In the genomic region with DNA sequence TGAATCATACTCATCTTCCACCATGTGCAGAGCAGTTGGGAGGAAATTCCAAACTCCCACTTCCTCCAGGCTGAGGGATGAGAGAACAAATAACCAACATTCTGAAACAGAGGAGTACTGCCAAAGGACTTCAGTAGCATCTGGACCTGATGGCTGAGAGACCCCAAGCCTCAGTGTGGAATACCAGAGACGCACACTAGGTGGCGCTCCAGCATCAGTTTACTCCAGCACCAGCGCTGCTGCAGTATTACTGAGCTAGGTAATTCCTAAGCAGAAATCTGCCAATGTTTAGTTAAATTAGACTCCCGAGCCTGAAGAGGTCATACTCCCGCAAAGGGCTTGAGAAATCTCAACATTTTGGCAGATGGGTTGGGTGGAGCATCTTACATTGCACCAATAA, we compare ENCODE assay signal across 7 mouse cellular contexts. TPM values are rescaled to one million over a fixed set of nuclear protein-coding genes. Genes with fewer than 3 reads are reported as not detected.
A peak's percentile ranks its signal among the peaks of the same experiment; 100 is the strongest.
DNase-seq lines count a peak whose midpoint lies in the region; ATAC-seq lines count a peak whose summit lies in the region.

No protein-coding gene starts in this region.

- peak; percentile 75 for ATAC-seq in frontal cortex, adult (ENCODE audit: low TSS enrichment)
- peak; percentile 86 for ATAC-seq in hindbrain, embryonic 16.5 days
- peak; percentile 66 for ATAC-seq in midbrain, embryonic 15.5 days (replicated peaks)

- H3K27me3 ChIP-seq in hindbrain, embryonic 16.5 days (replicated peaks; ENCODE audit: control insufficient read depth, insufficient read depth, low read length): no peaks in the 10 kb centered on the region
- no peaks in the 10 kb centered on the region for H3K27me3 ChIP-seq in midbrain, embryonic 15.5 days (replicated peaks)

- H3K27ac ChIP-seq in hindbrain, embryonic 16.5 days (ENCODE audit: low read depth, low read length): no peak overlapping the region
- no peak overlapping the region for H3K27ac ChIP-seq in midbrain, embryonic 15.5 days

- H3K9me3 ChIP-seq in hindbrain, embryonic 16.5 days (ENCODE audit: control insufficient read depth, low read length): no peaks in the 10 kb centered on the region
- H3K9me3 ChIP-seq in midbrain, embryonic 15.5 days: no peaks in the 10 kb centered on the region

- H3K9ac ChIP-seq in hindbrain, embryonic 16.5 days (ENCODE audit: low read depth, low read length): no peak overlapping the region
- H3K9ac ChIP-seq in midbrain, embryonic 15.5 days: no peak overlapping the region

- H3K36me3 ChIP-seq in hindbrain, embryonic 16.5 days (ENCODE audit: control insufficient read depth, insufficient read depth, low read length): no peaks in the 10 kb centered on the region
- no peaks in the 10 kb centered on the region for H3K36me3 ChIP-seq in midbrain, embryonic 15.5 days (replicated peaks)

- H3K4me3 ChIP-seq in hindbrain, embryonic 16.5 days (ENCODE audit: low read length): no peak overlapping the region
- no peak overlapping the region for H3K4me3 ChIP-seq in midbrain, embryonic 15.5 days

- WGBS in hindbrain, embryonic 16.5 days: 3% methylated on average over 5 of the region's 5 CpGs
- 5% methylated on average over 5 of the region's 5 CpGs for WGBS in midbrain, embryonic 15.5 days

- H3K4me1 ChIP-seq in hindbrain, embryonic 16.5 days (ENCODE audit: control insufficient read depth, insufficient read depth, low read depth, low read length): no peaks in the 10 kb centered on the region; the same call in 1 of the 2 replicates
- peaks cover 5% of the 10 kb centered on the region; the same call in 1 of the 2 replicates for H3K4me1 ChIP-seq in midbrain, embryonic 15.5 days

- peak overlapping the region; percentile 40 for H3K4me2 ChIP-seq in hindbrain, embryonic 16.5 days (ENCODE audit: low read length)
- H3K4me2 ChIP-seq in midbrain, embryonic 15.5 days: no peak overlapping the region

- DNase-seq in ZHBTc4 (ENCODE audit: low read depth, low spot score): peak; percentile 85
- DNase-seq in cerebellum, adult 9-10 months: peak; percentile 89
- peak; percentile 88 to 92 for DNase-seq in left cerebral cortex, postnatal 25 days (ENCODE audit: low spot score in 2 of 2)
- DNase-seq in spleen, adult 18-20 months: peak; percentile 37 to 78

- intact Hi-C loops in left cerebral cortex, postnatal 25 days (cut with DNase I): loop anchor here (1.0 to 5.0 kb wide), 2 partner anchors 122 to 212 kb away; a partner anchor contains a TSS

RNA-seq across cellular contexts. Expression of a gene that starts 9.1 kb away (rescaled TPM):
- polyA plus RNA-seq in hindbrain, embryonic 16.5 days (2015; fragmentation: Nextera tagmentation; extraction: Ambion mirVana): 0.15 and 0.73 TPM in 2 replicates
- total RNA-seq in left cerebral cortex, postnatal 25 days (2021): not detected
- 0.09 and 0.10 TPM in 2 replicates for polyA plus RNA-seq in midbrain, embryonic 15.5 days (2015; fragmentation: Nextera tagmentation; extraction: Ambion mirVana)

RNA-seq across cellular contexts. Expression of a gene that starts 41.3 kb away (rescaled TPM):
- 28.0 and 28.5 TPM in 2 replicates for polyA plus RNA-seq in hindbrain, embryonic 16.5 days (2015; fragmentation: Nextera tagmentation; extraction: Ambion mirVana)
- 10 to 100 TPM; 15.1 to 29.0 TPM for total RNA-seq in left cerebral cortex, postnatal 25 days (2021)
- 37.2 and 42.2 TPM in 2 replicates for polyA plus RNA-seq in midbrain, embryonic 15.5 days (2015; fragmentation: Nextera tagmentation; extraction: Ambion mirVana)
